Mouse (Mus musculus) spleen, embryonic (tissue): ENCODE results near the gene Psg26.
"Not testable (repeated sequence)": the region's sequence is repeated elsewhere in the genome, so short reads cannot be mapped to it uniquely, and the experiment has no call there.

Experiments
- CTCF ChIA-PET: fragments of 350-600 bp; sonication (Branson Sonifier 250); formaldehyde crosslinking; loops from one replicate; lab custom pipeline; 2022; lab: Charles Lee

Psg26 gene

GRCm38 (mm10) chr7:18484077-18484476, at the start of gene Psg26:
Gene Psg26, minus strand, starts transcription at chr7:18484177.
- CTCF ChIA-PET, result no interaction called here

GRCm38 (mm10) chr7:18533420-18533819, 49.4 kb upstream of the Psg26 start:
- CTCF ChIA-PET, result no interaction called here

- CTCF ChIA-PET, result no interaction called here
Observed at GRCm38 (mm10) chr7:18532169-18532568, 48.2 kb upstream of the Psg26 start, which contains the start of gene Psg25. Gene Psg25, minus strand, starts transcription at chr7:18532269.

GRCm38 (mm10) chr7:18524668-18525067, 40.7 kb upstream of the Psg26 start:
- CTCF ChIA-PET, result no interaction called here

GRCm38 (mm10) chr7:18512848-18513247, 28.9 kb upstream of the Psg26 start:
- CTCF ChIA-PET, result not testable (repeated sequence)

GRCm38 (mm10) chr7:18512417-18512816, 28.4 kb upstream of the Psg26 start:
- CTCF ChIA-PET, result not testable (repeated sequence)

GRCm38 (mm10) chr7:18511479-18511878, 27.5 kb upstream of the Psg26 start:
- CTCF ChIA-PET, result no interaction called here

- CTCF ChIA-PET, result not testable (repeated sequence)
Observed at GRCm38 (mm10) chr7:18431941-18432340, 52.0 kb downstream of the Psg26 start, which contains the start of gene Psg28. Gene Psg28, minus strand, starts transcription at chr7:18432041.
